Mouse (Mus musculus): Measurements from ENCODE around the gene Cd300ld2. TPM values are rescaled to one million over a fixed set of nuclear protein-coding genes. Genes with fewer than 3 reads are reported as not detected.

The Cd300ld2 gene
- total and polyA plus RNA-seq, 2 experiments from 2014 or later: not detected

GRCm38 (mm10) chr11:114960369-114960768, 55.6 kb downstream of the Cd300ld2 start:
- Histone ChIP-seq H3K9ac (replicated peaks; ENCODE audit: low read length, poor library complexity, severe bottlenecking) (no peak overlapping the region), H3K9me3 (ENCODE audit: low read length) (no peaks in the 10 kb centered on the region), H3K36me3 (ENCODE audit: insufficient read depth, low read length) (no peaks in the 10 kb centered on the region), H3K4me2 (ENCODE audit: low read depth, low read length, poor library complexity, severe bottlenecking) (no peak overlapping the region), H3K4me3 (ENCODE audit: low read depth, low read length) (no peak overlapping the region), H3K4me1 (ENCODE audit: insufficient read depth, low read length) (no peaks in the 10 kb centered on the region), H3K27me3 (ENCODE audit: insufficient read depth, low read length) (no peaks in the 10 kb centered on the region), H3K27ac (ENCODE audit: low read depth, low read length) (no peak overlapping the region)
- WGBS: 78% methylated on average over 1 of the region's 1 CpGs
- no peak for TF ChIP-seq CTCF (IDR thresholded peaks at IDR 0.05)
- ATAC-seq (ENCODE audit: low FRiP score) (no peak), DNase-seq (ENCODE audit: low spot score) (no peak)

Other genes with a start within 250 kb of the Cd300ld2 start
- gene Btbd17, start 220.2 kb downstream of the Cd300ld2 start, total RNA-seq (2014; rRNA removed): 46.9 and 68.2 TPM in 2 replicates
- gene Btbd17, start 220.2 kb downstream of the Cd300ld2 start, polyA plus RNA-seq (2015; fragmentation: Nextera tagmentation; extraction: Ambion mirVana): 27.1 and 28.0 TPM in 2 replicates
- not detected in 2 replicates for gene Gpr142, start 217.3 kb downstream of the Cd300ld2 start, total RNA-seq (2014; rRNA removed)
- not detected in 2 replicates for gene Gpr142, start 217.3 kb downstream of the Cd300ld2 start, polyA plus RNA-seq (2015; fragmentation: Nextera tagmentation; extraction: Ambion mirVana)
- 7.5 and 12.8 TPM in 2 replicates for gene Gprc5c, start 165.0 kb downstream of the Cd300ld2 start, total RNA-seq (2014; rRNA removed)
- gene Gprc5c, start 165.0 kb downstream of the Cd300ld2 start, polyA plus RNA-seq (2015; fragmentation: Nextera tagmentation; extraction: Ambion mirVana): 5.7 and 5.8 TPM in 2 replicates
- gene Cd300a, start 126.2 kb downstream of the Cd300ld2 start, total RNA-seq (2014; rRNA removed): 1.5 and 1.8 TPM in 2 replicates
- gene Cd300a, start 126.2 kb downstream of the Cd300ld2 start, polyA plus RNA-seq (2015; fragmentation: Nextera tagmentation; extraction: Ambion mirVana): 1.4 and 1.7 TPM in 2 replicates
- gene Cd300lb, start 81.8 kb downstream of the Cd300ld2 start, total RNA-seq (2014; rRNA removed): 0.05 and 0.24 TPM in 2 replicates
- gene Cd300lb, start 81.8 kb downstream of the Cd300ld2 start, polyA plus RNA-seq (2015; fragmentation: Nextera tagmentation; extraction: Ambion mirVana): 0.05 TPM in 1 of 2 replicates, not detected in the other
- not detected in 2 replicates for gene Cd300c, start 47.0 kb downstream of the Cd300ld2 start, total RNA-seq (2014; rRNA removed)
- not detected in 2 replicates for gene Cd300c, start 47.0 kb downstream of the Cd300ld2 start, polyA plus RNA-seq (2015; fragmentation: Nextera tagmentation; extraction: Ambion mirVana)
- not detected in 2 replicates for gene Cd300ld, start 26.3 kb downstream of the Cd300ld2 start, total RNA-seq (2014; rRNA removed)
- gene Cd300ld, start 26.3 kb downstream of the Cd300ld2 start, polyA plus RNA-seq (2015; fragmentation: Nextera tagmentation; extraction: Ambion mirVana): 0.10 TPM in 1 of 2 replicates, not detected in the other
- gene Cd300c2, start 14.3 kb downstream of the Cd300ld2 start, total RNA-seq (2014; rRNA removed): 0.66 and 0.77 TPM in 2 replicates
- 1.5 and 1.9 TPM in 2 replicates for gene Cd300c2, start 14.3 kb downstream of the Cd300ld2 start, polyA plus RNA-seq (2015; fragmentation: Nextera tagmentation; extraction: Ambion mirVana)
- not detected in 2 replicates for gene Cd300ld4, start 10.8 kb upstream of the Cd300ld2 start, total RNA-seq (2014; rRNA removed)
- not detected in 2 replicates for gene Cd300ld4, start 10.8 kb upstream of the Cd300ld2 start, polyA plus RNA-seq (2015; fragmentation: Nextera tagmentation; extraction: Ambion mirVana)
- 0.82 TPM in 1 of 2 replicates, not detected in the other for gene Cd300ld5, start 21.6 kb upstream of the Cd300ld2 start, total RNA-seq (2014; rRNA removed)
- not detected in 2 replicates for gene Cd300ld5, start 21.6 kb upstream of the Cd300ld2 start, polyA plus RNA-seq (2015; fragmentation: Nextera tagmentation; extraction: Ambion mirVana)
- 0.82 TPM in 1 of 2 replicates, not detected in the other for gene Cd300ld3, start 32.2 kb upstream of the Cd300ld2 start, total RNA-seq (2014; rRNA removed)
- not detected in 2 replicates for gene Cd300ld3, start 32.2 kb upstream of the Cd300ld2 start, polyA plus RNA-seq (2015; fragmentation: Nextera tagmentation; extraction: Ambion mirVana)
- gene Cd300e, start 46.0 kb upstream of the Cd300ld2 start, total RNA-seq (2014; rRNA removed): 0.19 TPM in 1 of 2 replicates, not detected in the other
- 0.10 and 0.12 TPM in 2 replicates for gene Cd300e, start 46.0 kb upstream of the Cd300ld2 start, polyA plus RNA-seq (2015; fragmentation: Nextera tagmentation; extraction: Ambion mirVana)
- gene Rab37, start 75.2 kb upstream of the Cd300ld2 start, total RNA-seq (2014; rRNA removed): 0.57 and 0.93 TPM in 2 replicates
- 0.67 and 0.90 TPM in 2 replicates for gene Rab37, start 75.2 kb upstream of the Cd300ld2 start, polyA plus RNA-seq (2015; fragmentation: Nextera tagmentation; extraction: Ambion mirVana)
- 0.16 and 0.42 TPM in 2 replicates for gene Cd300lf, start 117.8 kb upstream of the Cd300ld2 start, total RNA-seq (2014; rRNA removed)
- 0.09 and 0.10 TPM in 2 replicates for gene Cd300lf, start 117.8 kb upstream of the Cd300ld2 start, polyA plus RNA-seq (2015; fragmentation: Nextera tagmentation; extraction: Ambion mirVana)
- 53.3 and 57.3 TPM in 2 replicates for gene Slc9a3r1, start 147.1 kb upstream of the Cd300ld2 start, total RNA-seq (2014; rRNA removed)
- 65.4 and 72.9 TPM in 2 replicates for gene Slc9a3r1, start 147.1 kb upstream of the Cd300ld2 start, polyA plus RNA-seq (2015; fragmentation: Nextera tagmentation; extraction: Ambion mirVana)
- gene Tmem104, start 171.3 kb upstream of the Cd300ld2 start, total RNA-seq (2014; rRNA removed): 7.8 and 8.5 TPM in 2 replicates
- gene Tmem104, start 171.3 kb upstream of the Cd300ld2 start, polyA plus RNA-seq (2015; fragmentation: Nextera tagmentation; extraction: Ambion mirVana): 12.2 and 12.9 TPM in 2 replicates
- 13.0 and 19.3 TPM in 2 replicates for gene Nat9, start 171.7 kb upstream of the Cd300ld2 start, total RNA-seq (2014; rRNA removed)
- gene Nat9, start 171.7 kb upstream of the Cd300ld2 start, polyA plus RNA-seq (2015; fragmentation: Nextera tagmentation; extraction: Ambion mirVana): 17.5 and 20.1 TPM in 2 replicates